Mouse (Mus musculus) neural tube, embryonic 11.5 days (tissue): Measurements from ENCODE around the gene Sap30l. TPM values are rescaled to one million over a fixed set of nuclear protein-coding genes. Genes with fewer than 3 reads are reported as not detected.

ENCODE experiments used
- ATAC-seq: fragments of 200-750 bp; cut with Nextera tagmentation; 2 replicates; pipeline ENCODE4 v1.8.0; 2017; ENCODE audit warnings: moderate number of reproducible peaks, mild to moderate bottlenecking, moderate TSS enrichment, moderate library complexity; ENCODE audit not compliant: insufficient read depth, low FRiP score, low TSS enrichment
- DNase-seq: peaks from one replicate; pipeline ENCODE4 v3.0.0-alpha.2; 2015; ENCODE audit warnings: low spot score
- H3K27ac ChIP-seq: fragments of 300-500 bp; sonication (generic); 2 replicates; pipeline ENCODE4 v1.5.1; 2014; ENCODE audit warnings: low read depth, mild to moderate bottlenecking, low read length
- H3K27me3 ChIP-seq: fragments of 300-500 bp; sonication (generic); 2 replicates; pipeline ENCODE4 v1.6.1; 2014; ENCODE audit warnings: mild to moderate bottlenecking, low read length, mixed read lengths; ENCODE audit not compliant: control insufficient read depth, insufficient read depth
- H3K36me3 ChIP-seq: fragments of 300-500 bp; sonication (generic); 2 replicates; pipeline ENCODE4 v1.6.1; 2014; ENCODE audit warnings: mild to moderate bottlenecking, low read length, moderate library complexity, mixed read lengths; ENCODE audit not compliant: control insufficient read depth, insufficient read depth
- H3K4me1 ChIP-seq: fragments of 300-500 bp; sonication (generic); 2 replicates; pipeline ENCODE4 v1.6.1; 2014; ENCODE audit warnings: low read length, mixed read lengths; ENCODE audit not compliant: control insufficient read depth, insufficient read depth
- H3K4me2 ChIP-seq: fragments of 300-500 bp; sonication (generic); 2 replicates; pipeline ENCODE4 v1.6.1; 2014; ENCODE audit warnings: low read depth, mild to moderate bottlenecking, moderate library complexity
- H3K4me3 ChIP-seq: fragments of 300-500 bp; sonication (generic); 2 replicates; pipeline ENCODE4 v1.5.1; 2014; ENCODE audit warnings: low read depth, low read length
- H3K9ac ChIP-seq: fragments of 300-500 bp; sonication (generic); 2 replicates; pipeline ENCODE4 v1.6.1; 2014; ENCODE audit warnings: mild to moderate bottlenecking, low read length
- H3K9me3 ChIP-seq: fragments of 300-500 bp; sonication (generic); 2 replicates; pipeline ENCODE4 v1.6.1; 2016; ENCODE audit warnings: low read length; ENCODE audit not compliant: control insufficient read depth
- WGBS: fragments of 180-500 bp; shearing (Covaris S2); extraction: QIAGEN DNeasy Blood & Tissue Kit; methylation state at CpG from one replicate; pipeline ENCODE4 v1.1.7; 2014; 5-methylcytosine and 5-hydroxymethylcytosine counted together
- polyA plus RNA-seq: library from polyadenylated mRNA; unstranded; fragments of >200 nt; fragmentation: Nextera tagmentation; extraction: Ambion mirVana; gene quantifications from 2 replicates; pipeline ENCODE4 v1.2.1, GENCODE M21; 2014

Gene Sap30l
- polyA plus RNA-seq, 1 experiment from 2014 or later, result 14.2 TPM

DNA sequence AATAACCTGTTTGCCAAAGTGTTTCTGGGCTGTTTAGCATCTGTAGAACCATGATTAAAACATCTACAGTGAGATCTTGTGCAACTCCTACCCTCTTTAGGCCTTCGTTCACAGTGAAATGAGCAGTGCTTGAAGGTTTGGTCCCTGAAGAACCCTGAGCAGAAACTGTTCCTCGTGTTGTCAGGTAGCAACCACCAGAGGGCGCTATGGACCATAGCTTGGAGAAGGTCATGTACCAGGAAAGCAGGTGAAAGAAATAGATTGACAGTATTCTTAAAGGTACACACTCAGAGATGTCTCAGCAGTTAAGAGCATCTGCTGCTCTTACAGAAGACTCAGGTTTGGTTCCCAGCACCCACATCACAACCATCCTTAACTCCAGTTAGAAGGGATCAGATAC is 13.5 kb upstream of the Sap30l start:
- WGBS, result 34% methylated on average over 3 of the region's 3 CpGs
- H3K4me3 ChIP-seq, result no peak overlapping the region
- no peaks in the 10 kb centered on the region for H3K9me3 ChIP-seq
- no peak overlapping the region for H3K9ac ChIP-seq
- no peaks in the 10 kb centered on the region for H3K4me1 ChIP-seq
- no peaks in the 10 kb centered on the region for H3K36me3 ChIP-seq
- no peaks in the 10 kb centered on the region for H3K27me3 ChIP-seq
- ATAC-seq (no peak), DNase-seq (no peak)
- no peak overlapping the region for H3K4me2 ChIP-seq
- no peak overlapping the region for H3K27ac ChIP-seq

DNA sequence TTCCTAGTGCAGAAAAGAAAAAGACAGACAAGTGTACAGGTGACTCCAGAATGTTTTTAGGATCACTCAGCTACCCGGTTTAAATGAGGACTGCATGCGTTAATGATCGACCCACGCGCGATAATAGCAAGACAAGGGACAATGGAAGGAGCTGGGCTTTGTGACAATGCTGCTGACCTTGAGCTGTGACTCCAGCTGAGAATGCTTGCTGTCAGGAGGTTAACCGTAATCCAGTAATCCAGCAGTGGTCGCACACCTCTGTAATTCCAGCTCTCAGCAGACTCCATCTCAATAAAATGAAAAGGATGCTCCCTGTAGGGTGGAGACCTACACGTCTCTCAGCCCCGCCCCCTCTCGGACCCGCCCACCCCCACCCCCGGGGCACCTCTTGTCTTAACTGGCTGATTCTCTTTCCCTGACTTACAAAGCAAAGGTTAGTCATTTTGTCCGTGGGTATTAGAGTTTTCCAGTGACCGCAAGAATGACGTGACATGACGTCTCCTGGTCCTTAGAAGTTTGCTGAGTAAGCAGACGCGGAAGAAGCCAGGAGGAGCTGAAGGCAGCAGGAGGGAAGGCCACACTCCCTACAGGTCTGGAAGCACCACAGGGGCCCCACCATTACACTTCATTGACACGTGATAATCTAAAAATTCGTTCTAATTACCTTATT is 10.4 kb upstream of the Sap30l start:
- Histone ChIP-seq H3K27me3 (no peaks in the 10 kb centered on the region), H3K4me1 (no peaks in the 10 kb centered on the region), H3K4me3 (no peak overlapping the region), H3K9ac (no peak overlapping the region), H3K4me2 (no peak overlapping the region), H3K27ac (no peak overlapping the region), H3K9me3 (no peaks in the 10 kb centered on the region), H3K36me3 (no peaks in the 10 kb centered on the region)
- no peak for ATAC-seq
- 24% methylated on average over 21 of the region's 21 CpGs for WGBS
- DNase-seq, result no peak

DNA sequence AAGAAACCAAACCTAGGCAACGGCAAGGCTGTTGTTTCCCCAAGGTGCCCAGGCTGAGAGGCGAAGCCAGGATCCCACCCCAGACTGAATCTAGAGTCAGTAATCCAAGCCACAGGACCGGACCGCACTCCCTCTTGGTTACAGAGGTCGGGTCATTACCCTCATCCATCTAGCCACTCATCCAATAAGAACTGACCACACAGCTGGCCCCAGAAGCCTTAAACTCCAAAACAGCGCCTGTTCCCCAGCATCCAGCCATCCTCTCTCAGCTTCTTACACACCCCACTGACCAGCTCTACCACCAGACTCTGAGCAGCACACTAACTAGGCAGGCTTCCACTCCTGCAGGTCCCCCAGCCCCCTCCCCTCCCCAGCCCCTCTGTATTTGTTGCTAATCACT is 6.4 kb upstream of the Sap30l start:
- peaks cover under 1% of the 10 kb centered on the region for H3K4me1 ChIP-seq
- DNase-seq (no peak), ATAC-seq (no peak)
- no peaks in the 10 kb centered on the region for H3K9me3 ChIP-seq
- H3K36me3 ChIP-seq, result no peaks in the 10 kb centered on the region
- H3K4me3 ChIP-seq, result no peak overlapping the region
- no peaks in the 10 kb centered on the region for H3K27me3 ChIP-seq
- no peak overlapping the region for H3K4me2 ChIP-seq
- 47% methylated on average over 6 of the region's 6 CpGs for WGBS
- no peak overlapping the region for H3K27ac ChIP-seq
- H3K9ac ChIP-seq, result no peak overlapping the region

DNA sequence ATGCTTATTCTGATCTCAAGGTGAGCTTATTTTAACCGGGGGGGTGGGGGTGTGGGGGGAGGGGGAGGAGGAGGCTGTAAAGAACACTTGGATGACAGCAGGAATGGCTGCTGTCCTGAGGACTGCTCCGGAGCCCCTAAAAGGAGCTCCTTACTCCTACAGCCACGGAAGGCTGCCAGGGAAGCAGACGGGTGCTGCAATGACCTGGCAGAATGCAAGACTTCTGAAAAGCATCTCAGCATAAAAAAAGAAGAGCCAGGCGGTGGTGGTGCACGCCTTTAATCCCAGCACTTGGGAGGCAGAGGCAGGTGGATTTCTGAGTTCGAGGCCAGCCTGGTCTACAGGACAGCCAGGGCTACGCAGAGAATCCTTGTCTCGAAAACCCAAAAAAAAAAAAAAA is 3.6 kb upstream of the Sap30l start:
- no peak overlapping the region for H3K9ac ChIP-seq
- DNase-seq (no peak), ATAC-seq (no peak)
- H3K27ac ChIP-seq, result no peak overlapping the region
- H3K9me3 ChIP-seq, result no peaks in the 10 kb centered on the region
- H3K4me3 ChIP-seq, result no peak overlapping the region
- no peaks in the 10 kb centered on the region for H3K36me3 ChIP-seq
- H3K27me3 ChIP-seq, result no peaks in the 10 kb centered on the region
- 81% methylated on average over 9 of the region's 9 CpGs for whole genome bisulfite sequencing
- H3K4me2 ChIP-seq, result no peak overlapping the region
- H3K4me1 ChIP-seq, result peaks cover 14% of the 10 kb centered on the region

DNA sequence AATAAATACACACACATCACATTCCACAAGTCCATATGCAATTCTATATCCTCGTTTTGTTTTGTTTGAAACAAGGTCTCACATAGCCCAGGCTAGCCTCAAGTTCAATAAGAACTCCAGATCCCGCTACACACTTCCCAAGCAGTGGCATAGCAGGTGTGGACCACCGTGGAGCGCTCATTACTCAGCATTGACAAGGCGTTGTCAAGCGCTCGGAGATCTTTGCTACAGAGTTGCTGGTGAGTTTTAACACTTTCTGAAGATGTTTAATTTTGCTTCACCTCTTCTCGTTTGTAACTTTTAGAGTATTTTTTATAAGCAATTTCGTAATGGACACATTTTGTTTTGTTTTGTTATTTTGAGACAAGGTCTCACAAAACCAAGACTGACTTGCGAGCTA is 2.0 kb upstream of the Sap30l start:
- Histone ChIP-seq H3K4me2 (no peak overlapping the region), H3K4me1 (peaks cover 18% of the 10 kb centered on the region), H3K27ac (no peak overlapping the region), H3K4me3 (no peak overlapping the region), H3K27me3 (no peaks in the 10 kb centered on the region), H3K36me3 (no peaks in the 10 kb centered on the region), H3K9me3 (no peaks in the 10 kb centered on the region), H3K9ac (no peak overlapping the region)
- WGBS, result 81% methylated on average over 10 of the region's 10 CpGs
- no peak for DNase-seq
- no peak for ATAC-seq

DNA sequence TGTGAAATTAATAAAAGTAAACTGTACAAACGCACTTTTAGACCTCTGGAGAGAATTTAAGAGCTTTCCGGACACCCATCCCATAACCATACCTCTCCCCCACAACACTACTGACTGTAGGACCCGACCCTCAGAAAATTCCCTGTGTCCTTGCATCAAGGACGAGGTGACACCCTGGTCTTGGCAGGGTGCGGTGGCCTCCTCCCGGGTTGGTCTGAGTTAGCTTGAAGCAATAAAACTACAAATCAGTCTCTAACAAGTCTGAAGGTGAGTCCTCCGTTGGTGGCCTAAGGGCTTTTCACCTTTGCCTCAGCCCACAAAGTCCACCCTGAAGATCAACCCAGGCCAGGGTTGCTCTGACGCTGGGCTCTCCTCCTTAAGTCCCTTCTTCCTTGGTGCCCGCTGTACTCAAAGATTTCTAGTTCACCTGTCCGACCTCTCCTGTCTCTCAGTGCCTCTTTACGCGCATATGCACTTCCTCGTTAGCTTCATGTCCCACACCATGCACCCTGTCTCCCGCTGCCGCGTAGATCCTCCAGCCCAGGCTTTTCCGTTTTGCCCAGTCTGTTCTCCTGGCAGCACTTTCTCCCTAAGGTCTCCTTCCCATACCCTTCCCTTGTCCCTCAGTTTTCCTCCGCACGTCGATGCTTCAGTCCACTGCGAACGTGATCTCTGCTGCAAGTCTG is 1.0 kb upstream of the Sap30l start:
- Histone ChIP-seq H3K4me1 (peaks cover 18% of the 10 kb centered on the region), H3K4me2 (peak overlapping the region; percentile 95), H3K27me3 (no peaks in the 10 kb centered on the region), H3K36me3 (no peaks in the 10 kb centered on the region), H3K4me3 (peak overlapping the region; percentile 98), H3K9me3 (no peaks in the 10 kb centered on the region), H3K9ac (peak overlapping the region; percentile 87), H3K27ac (peak overlapping the region; percentile 49; the same call in 1 of the 2 replicates)
- ATAC-seq, result no peak
- 12% methylated on average over 22 of the region's 22 CpGs for WGBS
- DNase-seq, result no peak

DNA sequence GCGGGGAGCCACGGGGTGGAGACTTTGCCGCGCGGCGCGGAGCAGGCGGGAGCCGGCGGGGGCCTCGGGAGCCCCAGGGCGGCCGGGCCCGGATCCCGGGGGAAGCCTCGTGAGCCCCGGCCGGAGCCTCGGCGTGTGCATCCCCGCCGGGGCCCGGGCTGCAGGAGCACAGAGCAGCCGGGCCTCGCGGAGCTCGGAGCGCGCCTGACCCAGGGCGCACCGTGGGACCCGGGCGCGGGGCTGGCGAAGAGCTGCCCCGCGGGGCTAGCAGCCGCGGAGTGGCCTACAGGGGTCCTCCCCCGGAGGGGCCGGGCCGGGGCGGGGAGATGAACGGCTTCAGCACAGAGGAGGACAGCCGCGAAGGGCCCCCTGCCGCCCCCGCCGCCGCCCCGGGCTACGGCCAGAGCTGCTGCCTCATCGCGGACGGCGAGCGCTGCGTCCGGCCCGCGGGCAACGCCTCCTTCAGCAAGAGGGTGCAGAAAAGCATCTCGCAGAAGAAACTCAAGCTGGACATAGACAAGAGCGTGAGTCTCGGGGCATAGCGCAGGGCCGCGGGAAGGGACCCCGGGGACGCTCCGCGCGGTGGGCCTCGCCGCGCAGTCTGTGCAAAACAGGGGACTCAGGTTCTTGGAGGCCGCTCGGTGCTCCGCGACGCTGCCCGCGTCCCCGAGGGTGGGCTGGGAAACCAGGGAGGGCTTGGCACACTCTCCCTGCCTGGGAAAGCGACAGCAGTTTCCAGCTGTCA is 501 bp downstream of the Sap30l start:
- Histone ChIP-seq H3K9me3 (no peaks in the 10 kb centered on the region), H3K4me1 (peaks cover 18% of the 10 kb centered on the region), H3K27me3 (no peaks in the 10 kb centered on the region), H3K4me2 (peak overlapping the region; percentile 95), H3K36me3 (no peaks in the 10 kb centered on the region), H3K4me3 (peak overlapping the region; percentile 98), H3K9ac (peak overlapping the region; percentile 87), H3K27ac (peak overlapping the region; percentile 41)
- under 1% methylated on average over 55 of the region's 85 CpGs for WGBS
- DNase-seq, result peak; percentile 63
- ATAC-seq, result peak; percentile 61

DNA sequence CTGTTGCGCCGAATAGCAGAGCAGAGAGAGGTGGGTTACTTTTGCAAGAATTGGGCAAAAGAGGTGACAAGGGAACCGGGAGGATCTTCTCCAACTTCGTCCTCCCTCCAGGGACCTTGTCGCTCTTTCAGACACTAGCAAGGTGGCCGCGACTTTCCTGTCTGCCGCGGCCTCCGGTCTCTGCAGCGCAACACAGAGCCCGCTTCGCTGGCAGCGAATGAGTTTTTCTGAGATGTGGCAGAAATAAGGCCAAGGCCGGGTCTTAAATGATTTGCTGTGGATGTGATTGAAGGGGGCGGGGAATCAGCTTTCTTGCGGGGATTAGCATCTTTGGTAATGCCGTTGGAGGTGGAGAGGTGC is 1.1 kb downstream of the Sap30l start:
- peak; percentile 36 for DNase-seq
- under 1% methylated on average over 18 of the region's 18 CpGs for WGBS
- H3K4me3 ChIP-seq, result peak overlapping the region; percentile 98

More for the DNA sequence above, 1.1 kb downstream of the Sap30l start:
- no peak overlapping the region for H3K27ac ChIP-seq
- H3K27me3 ChIP-seq, result no peaks in the 10 kb centered on the region
- H3K4me1 ChIP-seq, result peaks cover 18% of the 10 kb centered on the region
- H3K36me3 ChIP-seq, result peaks cover 2% of the 10 kb centered on the region; the same call in 1 of the 2 replicates
- peak overlapping the region; percentile 87 for H3K9ac ChIP-seq
- H3K9me3 ChIP-seq, result no peaks in the 10 kb centered on the region
- ATAC-seq, result no peak
- peak overlapping the region; percentile 95 for H3K4me2 ChIP-seq
